Mouse (Mus musculus) heart, adult 9 months (tissue): ENCODE measurements around the gene Bag6.

Source experiments
- DNase-seq, 2 experiments: peaks; one replicate each; pipeline ENCODE4 v3.0.0; 2022; ENCODE audit warnings: low spot score in 2 of 2

Gene Bag6

GRCm38 (mm10) chr17:35194844-35195630, 60.1 kb downstream of the Bag6 start:
- no peak for DNase-seq

GRCm38 (mm10) chr17:35195631-35196320, 60.8 kb downstream of the Bag6 start:
- DNase-seq: peak; percentile 69 to 76

- DNase-seq: no peak
Measured at GRCm38 (mm10) chr17:35196321-35196641, 61.3 kb downstream of the Bag6 start.
